Mouse (Mus musculus): ENCODE measurements around the gene Grxcr1.
A peak's percentile ranks its signal among the peaks of the same experiment; 100 is the strongest.

Grxcr1 gene

GRCm38 (mm10) chr5:68031744-68032143, at the start of gene Grxcr1:
Gene Grxcr1 (plus strand): TSS chr5:68031835.
- DNase-seq (ENCODE audit: low read depth, low spot score) = no peak

DNA sequence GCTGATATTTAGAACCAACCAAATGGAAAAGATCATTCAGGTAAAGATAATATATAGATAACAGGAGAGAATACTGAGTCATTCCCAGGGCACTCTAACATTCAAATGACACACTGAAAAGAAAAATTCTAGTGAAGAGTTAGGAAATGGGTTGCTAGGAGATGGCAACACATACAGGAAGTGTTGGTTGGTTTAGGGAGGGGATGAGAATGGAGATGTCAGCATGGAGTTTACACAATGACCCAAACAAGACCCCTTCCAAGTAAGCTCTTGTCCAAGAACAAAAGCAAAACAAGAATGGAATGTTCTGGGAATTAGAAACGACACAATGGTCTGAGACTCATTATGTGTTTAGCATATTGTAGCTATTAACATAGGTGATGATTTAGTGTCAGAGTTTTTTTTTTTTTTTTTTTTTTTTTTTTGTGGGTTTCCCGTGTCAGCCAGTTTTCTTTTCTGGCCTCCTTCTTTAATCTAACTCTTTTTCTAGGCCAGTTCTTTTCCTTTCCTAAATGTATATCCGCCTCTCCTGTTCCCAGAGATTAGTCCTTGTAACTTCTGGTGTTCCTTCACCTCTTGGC, 49.6 kb upstream of the Grxcr1 start:
- DNase-seq (ENCODE audit: low read depth, low spot score) = no peak

DNA sequence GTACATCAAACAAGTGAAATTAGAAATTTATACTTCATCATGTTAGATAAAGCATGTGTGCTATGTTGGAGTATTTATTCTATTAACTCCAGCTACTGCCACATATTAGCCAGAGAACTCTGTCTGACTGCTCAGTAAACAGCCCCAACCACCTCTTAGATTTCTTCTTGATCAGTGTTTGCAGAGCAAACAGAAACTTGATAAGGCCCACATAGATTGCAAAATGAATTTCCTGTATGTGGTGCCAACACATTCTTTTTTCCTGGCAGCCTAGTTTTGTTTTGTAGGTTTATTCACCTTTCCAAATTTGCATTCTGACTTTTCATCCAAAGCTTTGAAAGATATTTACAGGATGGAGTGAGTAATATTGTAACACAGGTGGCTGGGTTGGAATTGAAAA, 41.2 kb upstream of the Grxcr1 start:
- DNase-seq (ENCODE audit: low read depth, low spot score) = no peak

DNA sequence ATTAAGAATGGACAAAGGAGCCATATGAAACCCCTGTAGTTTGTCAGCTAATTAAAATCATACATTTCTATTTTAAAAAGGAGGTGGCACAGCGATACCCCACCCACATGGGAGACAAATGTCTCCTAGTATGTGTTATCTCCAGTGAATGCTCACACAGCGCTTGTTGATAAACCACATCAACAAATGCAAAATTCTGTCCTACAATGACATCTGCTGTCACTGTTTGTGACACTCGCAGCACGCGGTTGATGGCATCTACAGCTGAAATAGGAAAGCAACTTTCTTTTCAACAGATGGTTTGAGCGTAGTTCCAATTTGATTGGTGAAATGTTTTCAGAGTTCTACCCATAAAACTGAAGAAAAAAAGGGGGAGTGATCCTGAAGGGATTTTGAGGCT, 29.0 kb upstream of the Grxcr1 start:
- DNase-seq (ENCODE audit: low read depth, low spot score) = peak; percentile 42

DNA sequence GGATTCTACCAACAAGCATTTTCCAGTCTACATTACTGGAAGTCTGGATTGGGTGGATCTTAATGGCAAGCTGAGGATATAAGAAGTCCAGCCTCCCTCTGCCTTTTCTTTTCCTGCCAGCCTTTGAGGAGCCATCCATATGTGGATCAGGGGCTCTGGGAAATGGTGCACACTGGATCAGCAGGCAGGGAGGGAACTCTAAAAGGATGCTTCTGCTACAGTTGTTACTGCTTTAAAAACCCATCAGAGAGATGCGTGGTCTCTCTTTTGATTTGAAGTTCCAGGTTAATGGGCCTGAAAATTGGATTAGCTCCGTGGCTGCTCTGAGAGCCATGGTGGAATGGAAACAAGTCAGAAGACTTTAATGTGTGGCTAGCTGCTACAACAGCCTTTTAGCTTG, 27.7 kb upstream of the Grxcr1 start:
- no peak for DNase-seq (ENCODE audit: low read depth, low spot score)

- DNase-seq (ENCODE audit: low read depth, low spot score) = no peak
These were observed 27.2 kb upstream of the Grxcr1 start for GRCm38 (mm10) chr5:68004419-68004818.

- DNase-seq (ENCODE audit: low read depth, low spot score) = no peak
These were observed 24.6 kb upstream of the Grxcr1 start for GRCm38 (mm10) chr5:68007074-68007473.

GRCm38 (mm10) chr5:68011569-68011968, 20.1 kb upstream of the Grxcr1 start:
- DNase-seq (ENCODE audit: low read depth, low spot score) = no peak

- no peak for DNase-seq (ENCODE audit: low read depth, low spot score)
These were observed 19.0 kb upstream of the Grxcr1 start for GRCm38 (mm10) chr5:68012618-68013017.

- no peak for DNase-seq (ENCODE audit: low read depth, low spot score)
These were observed 10.8 kb upstream of the Grxcr1 start for GRCm38 (mm10) chr5:68020870-68021269.

DNA sequence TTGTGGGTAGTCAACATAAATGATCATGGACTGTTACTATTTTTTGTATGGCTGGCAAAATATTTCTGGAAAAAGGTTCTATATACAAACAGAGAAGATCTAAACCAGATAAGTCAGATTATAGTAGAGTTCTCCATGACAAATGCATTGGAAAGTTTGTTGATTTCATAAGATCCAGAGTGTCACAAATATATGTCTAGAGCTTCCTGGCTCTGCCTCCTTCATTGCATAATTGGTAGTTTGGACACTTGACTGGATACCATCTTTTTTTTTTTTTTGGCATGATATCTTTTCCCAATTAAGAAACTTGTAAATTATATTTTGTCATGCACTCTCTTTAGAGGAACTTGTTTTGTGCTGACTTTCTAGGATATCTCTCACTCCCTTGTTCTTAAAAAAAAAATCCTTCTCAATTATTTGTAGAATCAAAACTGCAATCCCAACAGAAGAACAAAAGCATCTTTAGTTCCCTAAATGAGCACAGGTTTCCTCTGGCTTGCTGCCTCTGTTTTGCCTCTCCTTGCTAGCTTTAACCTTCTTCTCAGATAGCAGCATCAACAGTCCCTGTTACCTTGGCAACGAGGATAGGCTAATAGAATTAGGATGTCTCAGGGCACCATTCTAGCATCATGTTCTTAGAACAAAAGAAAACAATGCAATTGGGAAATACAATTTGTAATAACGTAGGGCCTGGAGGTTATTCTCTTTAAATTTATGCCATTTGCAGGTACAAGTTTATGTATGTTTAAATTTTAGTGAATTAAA, 4.8 kb upstream of the Grxcr1 start:
- no peak for DNase-seq (ENCODE audit: low read depth, low spot score)

GRCm38 (mm10) chr5:68027474-68027873, 4.2 kb upstream of the Grxcr1 start:
- no peak for DNase-seq (ENCODE audit: low read depth, low spot score)

GRCm38 (mm10) chr5:68033345-68033744, 1.7 kb downstream of the Grxcr1 start:
- DNase-seq (ENCODE audit: low read depth, low spot score) = no peak

DNA sequence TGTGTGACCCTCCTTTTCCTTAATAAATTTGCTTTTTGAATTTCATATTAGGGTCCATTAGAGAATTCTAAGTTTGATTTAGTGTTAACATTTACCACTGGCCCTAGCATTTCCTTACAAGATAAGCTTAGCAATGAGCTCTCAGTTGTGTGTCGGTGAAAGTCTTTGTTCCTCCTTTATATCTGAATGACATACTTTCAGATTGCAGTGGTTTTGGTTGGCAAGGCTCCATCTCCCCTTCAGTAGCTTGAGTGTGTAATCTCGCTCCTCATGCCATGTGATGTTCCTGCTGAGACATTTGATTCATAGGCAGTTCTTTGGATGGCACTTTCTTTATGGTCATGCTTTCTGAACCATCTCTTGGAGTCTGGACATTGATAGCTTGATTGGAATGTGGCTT, 7.4 kb downstream of the Grxcr1 start:
- no peak for DNase-seq (ENCODE audit: low read depth, low spot score)

DNA sequence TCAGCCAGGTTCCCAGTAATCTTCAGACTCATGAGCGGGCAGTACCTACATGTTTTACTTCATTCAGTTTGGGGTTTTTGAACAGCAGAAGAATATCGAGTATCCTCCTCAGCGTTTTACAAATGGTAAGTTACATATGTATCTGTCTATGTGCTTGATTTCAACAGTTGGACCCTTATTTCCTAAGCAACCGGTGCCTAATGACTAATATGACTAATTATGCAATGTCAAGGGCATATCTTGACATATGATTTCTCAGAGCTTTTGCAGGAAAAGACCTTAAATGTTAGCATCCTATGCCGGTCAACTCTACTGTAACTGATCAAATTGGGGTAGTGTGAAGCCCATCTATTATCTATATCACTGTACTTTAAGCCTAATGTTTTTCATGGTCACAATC, 11.7 kb downstream of the Grxcr1 start:
- DNase-seq (ENCODE audit: low read depth, low spot score) = no peak

GRCm38 (mm10) chr5:68048783-68049182, 17.1 kb downstream of the Grxcr1 start:
- no peak for DNase-seq (ENCODE audit: low read depth, low spot score)

DNA sequence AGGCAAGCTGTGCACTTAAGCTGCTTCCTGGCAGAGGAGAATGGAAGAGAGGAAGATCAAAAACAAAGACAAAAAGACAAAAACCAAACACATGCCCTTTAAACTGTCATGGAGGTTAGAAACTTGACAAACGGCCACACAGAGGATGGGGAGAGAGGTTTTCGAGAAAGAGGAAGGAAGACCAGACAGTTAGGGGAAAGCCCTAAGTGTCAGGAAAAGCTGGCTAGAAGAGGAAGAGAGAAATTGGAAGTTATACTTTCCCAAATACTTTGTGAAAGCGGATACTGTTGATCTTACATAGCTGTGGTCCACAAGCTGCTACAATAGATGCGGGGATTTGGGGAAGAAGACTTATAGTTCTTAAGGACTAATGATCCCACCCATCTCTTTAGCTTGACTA, 17.9 kb downstream of the Grxcr1 start:
- DNase-seq (ENCODE audit: low read depth, low spot score) = no peak

DNA sequence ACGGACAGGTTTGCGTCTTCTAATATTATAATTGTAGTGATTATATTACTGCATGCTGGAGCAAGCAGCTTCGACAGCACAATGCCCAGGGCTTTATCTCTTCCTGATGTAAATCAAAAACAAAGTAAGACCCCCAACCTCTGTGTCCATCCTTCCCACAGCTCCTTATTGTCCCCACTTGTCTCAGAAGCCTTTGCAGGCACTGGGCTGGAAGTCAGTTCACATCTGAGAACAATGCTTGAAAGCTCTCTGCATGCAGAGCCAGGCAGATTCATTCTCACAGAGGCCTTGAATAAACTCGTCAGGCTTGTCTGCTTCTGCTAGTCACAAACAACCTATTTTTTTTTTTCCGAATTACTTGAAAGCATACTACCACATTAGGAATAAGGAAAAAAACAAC, 19.5 kb downstream of the Grxcr1 start:
- DNase-seq (ENCODE audit: low read depth, low spot score) = no peak

GRCm38 (mm10) chr5:68057574-68057973, 25.9 kb downstream of the Grxcr1 start:
- DNase-seq (ENCODE audit: low read depth, low spot score) = no peak

DNA sequence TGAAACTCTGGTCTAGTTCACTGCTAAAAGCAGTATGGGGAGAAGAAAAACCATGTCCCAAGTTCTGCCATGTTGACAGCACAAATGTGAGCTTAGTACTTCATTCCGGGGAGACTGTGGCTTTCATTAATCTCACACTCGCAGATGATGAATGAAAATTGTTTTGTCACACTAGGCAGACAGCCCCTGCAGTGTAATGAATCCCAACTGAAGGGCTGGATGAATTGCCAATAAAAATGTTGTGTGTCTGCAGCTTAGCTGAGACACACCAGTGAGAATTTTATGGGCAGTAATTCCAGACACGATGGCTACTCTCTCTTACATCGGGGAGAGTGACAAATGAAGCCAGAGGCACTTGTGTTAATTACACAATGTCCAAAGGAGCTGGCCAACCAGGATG, 37.1 kb downstream of the Grxcr1 start:
- DNase-seq (ENCODE audit: low read depth, low spot score) = no peak

- DNase-seq (ENCODE audit: low read depth, low spot score) = no peak
These were observed 38.7 kb downstream of the Grxcr1 start for GRCm38 (mm10) chr5:68070308-68070707.

DNA sequence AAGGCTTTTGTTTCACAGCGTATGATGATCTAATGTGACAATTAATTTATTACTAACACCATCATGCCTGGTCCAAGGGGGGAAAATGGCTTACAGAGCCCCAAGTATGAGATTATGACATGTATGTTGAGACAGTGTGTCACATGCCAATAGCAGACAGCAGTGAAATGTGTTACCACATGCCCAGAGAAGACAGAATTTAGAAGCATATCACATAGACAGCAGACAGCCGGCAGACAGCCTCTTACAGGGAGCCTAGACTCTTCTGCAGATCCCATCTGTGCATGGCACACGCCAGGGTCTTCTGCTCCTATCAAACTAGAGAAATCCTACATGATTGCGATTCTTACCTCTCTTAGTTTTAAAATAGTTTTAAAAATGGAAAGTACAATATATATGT, 40.2 kb downstream of the Grxcr1 start:
- DNase-seq (ENCODE audit: low read depth, low spot score) = peak; percentile 60

GRCm38 (mm10) chr5:68086535-68087098, 55.0 kb downstream of the Grxcr1 start:
- no peak for DNase-seq (ENCODE audit: low read depth, low spot score)

All from brain, embryonic 18.5 days (tissue).